Mouse (Mus musculus) frontal cortex, adult 2 months (tissue): ENCODE measurements around the gene Pip5k1b. TPM values are rescaled to one million over a fixed set of nuclear protein-coding genes. Genes with fewer than 3 reads are reported as not detected.
"Not testable (repeated sequence)": the region's sequence is repeated elsewhere in the genome, so short reads cannot be mapped to it uniquely, and the experiment has no call there.

Experiments used
- DNase-seq, 2 experiments: peaks; one replicate each; pipeline ENCODE4 v3.0.0; 2022; ENCODE audit warnings: low spot score in 1 of 2; ENCODE audit errors: extremely low spot score in 1 of 2
- polyA plus RNA-seq: library from polyadenylated mRNA; depleted of rRNA; stranded (reverse); fragments of >200 nt; gene quantifications from 2 replicates; pipeline ENCODE4 v1.2.3, GENCODE M21; 2012; rRNA removed

Pip5k1b gene
- polyA plus RNA-seq = 13.2 and 13.6 TPM in 2 replicates

GRCm38 (mm10) chr19:24555466-24555903, at the start of gene Pip5k1b:
Pip5k1b (minus strand) TSS chr19:24555872.
- DNase-seq = peak; percentile 4 to 26

GRCm38 (mm10) chr19:24604105-24604504, 48.4 kb upstream of the Pip5k1b start:
- DNase-seq = no peak

GRCm38 (mm10) chr19:24603431-24603830, 47.8 kb upstream of the Pip5k1b start:
- no peak for DNase-seq

GRCm38 (mm10) chr19:24586726-24587125, 31.1 kb upstream of the Pip5k1b start:
- DNase-seq = no peak

GRCm38 (mm10) chr19:24585171-24585570, 29.5 kb upstream of the Pip5k1b start:
- DNase-seq = no peak

- DNase-seq = peak; percentile 38 to 40
Observed at GRCm38 (mm10) chr19:24583956-24584355, 28.3 kb upstream of the Pip5k1b start.

- DNase-seq = no peak
Observed at GRCm38 (mm10) chr19:24576125-24576524, 20.5 kb upstream of the Pip5k1b start.

GRCm38 (mm10) chr19:24571756-24572181, 16.1 kb upstream of the Pip5k1b start:
- DNase-seq = no peak

GRCm38 (mm10) chr19:24570969-24571368, 15.3 kb upstream of the Pip5k1b start:
- no peak for DNase-seq

- no peak for DNase-seq
Observed at GRCm38 (mm10) chr19:24557456-24557855, 1.8 kb upstream of the Pip5k1b start.

- no peak for DNase-seq
Observed at GRCm38 (mm10) chr19:24556585-24556966, 904 bp upstream of the Pip5k1b start.

- peak in 1 of 2 experiments; percentile 52 for DNase-seq
Observed at GRCm38 (mm10) chr19:24555904-24556584, 372 bp upstream of the Pip5k1b start.

GRCm38 (mm10) chr19:24554911-24555465, 684 bp downstream of the Pip5k1b start:
- DNase-seq = peak in 1 of 2 experiments; percentile 15

GRCm38 (mm10) chr19:24554425-24554824, 1.2 kb downstream of the Pip5k1b start:
- DNase-seq = no peak

- no peak for DNase-seq
Observed at GRCm38 (mm10) chr19:24553291-24554075, 2.2 kb downstream of the Pip5k1b start.

- DNase-seq = not testable (repeated sequence)
Observed at GRCm38 (mm10) chr19:24552641-24553040, 3.0 kb downstream of the Pip5k1b start.

- DNase-seq = no peak
Observed at GRCm38 (mm10) chr19:24551196-24551954, 4.3 kb downstream of the Pip5k1b start.

GRCm38 (mm10) chr19:24550778-24551177, 4.9 kb downstream of the Pip5k1b start:
- no peak for DNase-seq

- DNase-seq = no peak
Observed at GRCm38 (mm10) chr19:24550016-24550415, 5.7 kb downstream of the Pip5k1b start.

- DNase-seq = no peak
Observed at GRCm38 (mm10) chr19:24548337-24548736, 7.3 kb downstream of the Pip5k1b start.

- no peak for DNase-seq
Observed at GRCm38 (mm10) chr19:24546153-24546552, 9.5 kb downstream of the Pip5k1b start.
